Mouse (Mus musculus): ENCODE measurements around the gene Man1c1. TPM values are rescaled to one million over a fixed set of nuclear protein-coding genes. Genes with fewer than 3 reads are reported as not detected.
A peak's percentile ranks its signal among the peaks of the same experiment; 100 is the strongest.

Gene Man1c1
- total RNA-seq, 2 experiments from 2014 or later = 4.1 to 5.1 TPM

GRCm38 (mm10) chr4:134638111-134638550, 66.0 kb downstream of the Man1c1 start:
- no peak for DNase-seq

- no peak for DNase-seq
Measured at GRCm38 (mm10) chr4:134636406-134636805, 67.7 kb downstream of the Man1c1 start.

GRCm38 (mm10) chr4:134634001-134634400, 70.1 kb downstream of the Man1c1 start:
- no peak for DNase-seq

- DNase-seq = peak; percentile 84
Measured at GRCm38 (mm10) chr4:134632131-134632711, 71.9 kb downstream of the Man1c1 start.

GRCm38 (mm10) chr4:134631471-134632130, 72.5 kb downstream of the Man1c1 start:
- DNase-seq = no peak

- no peak for DNase-seq
Measured at GRCm38 (mm10) chr4:134628575-134629384, 75.3 kb downstream of the Man1c1 start.

GRCm38 (mm10) chr4:134628058-134628457, 76.0 kb downstream of the Man1c1 start:
- no peak for DNase-seq

GRCm38 (mm10) chr4:134626883-134627282, 77.2 kb downstream of the Man1c1 start:
- no peak for DNase-seq

GRCm38 (mm10) chr4:134626350-134626749, 77.7 kb downstream of the Man1c1 start:
- DNase-seq = peak; percentile 41

- DNase-seq = peak; percentile 70
Measured at GRCm38 (mm10) chr4:134624109-134624862, 79.8 kb downstream of the Man1c1 start.

GRCm38 (mm10) chr4:134621695-134622094, 82.4 kb downstream of the Man1c1 start:
- DNase-seq = no peak

GRCm38 (mm10) chr4:134620246-134620645, 83.8 kb downstream of the Man1c1 start:
- no peak for DNase-seq

- no peak for DNase-seq
Measured at GRCm38 (mm10) chr4:134619489-134619870, 84.6 kb downstream of the Man1c1 start.

GRCm38 (mm10) chr4:134618810-134619488, 85.1 kb downstream of the Man1c1 start:
- no peak for DNase-seq

- no peak for DNase-seq
Measured at GRCm38 (mm10) chr4:134617779-134618178, 86.3 kb downstream of the Man1c1 start.

GRCm38 (mm10) chr4:134615929-134616625, 88.0 kb downstream of the Man1c1 start:
- DNase-seq = no peak

GRCm38 (mm10) chr4:134612070-134612667, 91.9 kb downstream of the Man1c1 start:
- peak; percentile 49 for DNase-seq

GRCm38 (mm10) chr4:134610616-134611015, 93.5 kb downstream of the Man1c1 start:
- DNase-seq = peak; percentile 48

GRCm38 (mm10) chr4:134607679-134608078, 96.4 kb downstream of the Man1c1 start:
- DNase-seq = no peak

GRCm38 (mm10) chr4:134606054-134606453, 98.0 kb downstream of the Man1c1 start:
- DNase-seq = peak; percentile 57

- no peak for DNase-seq
Measured at GRCm38 (mm10) chr4:134604472-134604871, 99.6 kb downstream of the Man1c1 start.
